ENCODE assay signal across 8 mouse cellular contexts in the genomic region with DNA sequence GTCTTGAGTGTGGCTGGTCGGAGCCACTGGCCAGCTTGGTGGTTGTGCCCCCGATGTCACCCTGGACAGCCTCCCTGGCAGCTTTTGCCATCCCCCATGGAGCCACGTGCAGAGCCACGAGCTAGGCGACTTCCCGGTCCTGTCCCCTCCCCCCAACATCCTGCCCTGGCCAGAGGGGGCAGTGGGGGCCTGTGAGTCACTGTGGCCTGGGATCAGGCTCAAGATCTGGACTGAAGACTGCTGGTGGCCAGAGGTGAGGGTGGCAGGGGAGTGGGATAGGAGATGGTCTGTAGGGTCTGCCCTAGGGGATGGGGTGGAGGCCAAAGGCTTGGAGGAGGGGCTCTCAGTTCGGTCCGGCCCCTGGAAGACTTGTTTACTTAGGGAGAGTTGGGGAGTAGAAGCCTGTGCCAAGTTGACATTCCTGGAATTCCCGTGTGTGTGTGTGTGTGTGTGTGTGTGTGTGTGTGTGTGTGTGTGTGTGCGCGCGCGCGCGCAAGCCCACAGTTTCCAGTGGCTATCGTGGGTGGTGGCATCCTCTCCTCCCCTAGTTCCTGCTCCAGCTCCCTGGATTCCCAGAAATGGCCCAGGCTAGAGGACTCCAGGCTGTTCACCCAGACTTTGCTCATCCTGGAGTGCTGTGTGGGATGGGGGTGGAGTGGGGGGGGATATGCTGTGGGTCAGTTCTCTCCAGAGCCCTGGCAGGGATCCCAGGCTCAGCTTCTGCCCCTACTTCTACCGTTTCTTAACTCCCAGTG. TPM values are rescaled to one million over a fixed set of nuclear protein-coding genes. Genes with fewer than 3 reads are reported as not detected.
DNase-seq lines count a peak whose midpoint lies in the region; ATAC-seq lines count a peak whose summit lies in the region.

No protein-coding gene starts in this region.

- peak; percentile 68 for DNase-seq in layer of hippocampus, adult 9-11 months
- no peak for DNase-seq in layer of hippocampus, adult 9-10 months (ENCODE audit: low spot score)
- peak; percentile 95 for DNase-seq in adrenal gland, adult 2 months
- DNase-seq in liver = peak; percentile 70
- peak; percentile 83 for DNase-seq in urinary bladder, postnatal 25 days (ENCODE audit: low spot score)

- peaks cover 3% of the 10 kb centered on the region for H3K36me3 ChIP-seq in forebrain, embryonic 16.5 days (ENCODE audit: control insufficient read depth, insufficient read depth)
- H3K36me3 ChIP-seq in hindbrain, embryonic 12.5 days = peaks cover 13% of the 10 kb centered on the region
- peaks cover 6% of the 10 kb centered on the region for H3K36me3 ChIP-seq in midbrain, embryonic 15.5 days (replicated peaks)

- peak overlapping the region; percentile 54; the same call in 1 of the 2 replicates for H3K27ac ChIP-seq in forebrain, embryonic 16.5 days (ENCODE audit: low read length)
- H3K27ac ChIP-seq in hindbrain, embryonic 12.5 days = peak overlapping the region; percentile 30
- peak overlapping the region; percentile 57; the same call in 1 of the 2 replicates for H3K27ac ChIP-seq in midbrain, embryonic 15.5 days

- H3K4me2 ChIP-seq in forebrain, embryonic 16.5 days (ENCODE audit: low read length) = peak overlapping the region; percentile 80
- H3K4me2 ChIP-seq in hindbrain, embryonic 12.5 days (replicated peaks) = peak overlapping the region; percentile 84
- peak overlapping the region; percentile 81 for H3K4me2 ChIP-seq in midbrain, embryonic 15.5 days

- H3K4me3 ChIP-seq in forebrain, embryonic 16.5 days (replicated peaks; ENCODE audit: low read length) = no peak overlapping the region; the same call in 1 of the 2 replicates
- peak overlapping the region; percentile 55 for H3K4me3 ChIP-seq in hindbrain, embryonic 12.5 days
- peak overlapping the region; percentile 78 for H3K4me3 ChIP-seq in midbrain, embryonic 15.5 days

- H3K9ac ChIP-seq in forebrain, embryonic 16.5 days (replicated peaks; ENCODE audit: low read depth, low read length) = no peak overlapping the region
- no peak overlapping the region; the same call in 1 of the 2 replicates for H3K9ac ChIP-seq in hindbrain, embryonic 12.5 days
- H3K9ac ChIP-seq in midbrain, embryonic 15.5 days = no peak overlapping the region

- WGBS in forebrain, embryonic 16.5 days = 10% methylated on average over 13 of the region's 17 CpGs
- 5% methylated on average over 16 of the region's 17 CpGs for WGBS in hindbrain, embryonic 12.5 days
- WGBS in midbrain, embryonic 15.5 days = 7% methylated on average over 17 of the region's 17 CpGs

- peaks cover 31% of the 10 kb centered on the region for H3K4me1 ChIP-seq in forebrain, embryonic 16.5 days (replicated peaks; ENCODE audit: control insufficient read depth, insufficient read depth, low read length)
- peaks cover 39% of the 10 kb centered on the region for H3K4me1 ChIP-seq in hindbrain, embryonic 12.5 days
- H3K4me1 ChIP-seq in midbrain, embryonic 15.5 days = peaks cover 32% of the 10 kb centered on the region

- no peak for ATAC-seq in forebrain, embryonic 16.5 days
- no peak for ATAC-seq in hindbrain, embryonic 12.5 days (ENCODE audit: low FRiP score)
- no peak for ATAC-seq in midbrain, embryonic 15.5 days (replicated peaks)

- peaks cover 10% of the 10 kb centered on the region for H3K27me3 ChIP-seq in forebrain, embryonic 16.5 days (replicated peaks; ENCODE audit: control insufficient read depth, insufficient read depth, low read length)
- peaks cover 30% of the 10 kb centered on the region for H3K27me3 ChIP-seq in hindbrain, embryonic 12.5 days
- H3K27me3 ChIP-seq in midbrain, embryonic 15.5 days (replicated peaks) = peaks cover 12% of the 10 kb centered on the region

- H3K9me3 ChIP-seq in forebrain, embryonic 16.5 days (ENCODE audit: control insufficient read depth, low read length) = no peaks in the 10 kb centered on the region
- no peaks in the 10 kb centered on the region for H3K9me3 ChIP-seq in hindbrain, embryonic 12.5 days (replicated peaks)
- no peaks in the 10 kb centered on the region for H3K9me3 ChIP-seq in midbrain, embryonic 15.5 days

RNA-seq across cellular contexts. Expression of a gene that starts 1.4 kb away (rescaled TPM):
- total RNA-seq in adrenal gland, adult 2 months (2021) = 100 to 1,000 TPM in 1 of 2 experiments, 10 to 100 TPM in 1; 47.8 to 125 TPM
- polyA plus RNA-seq in adrenal gland, adult 2 months (2012; rRNA removed) = 227 and 256 TPM in 2 replicates
- 29.8 and 31.8 TPM in 2 replicates for polyA plus RNA-seq in forebrain, embryonic 16.5 days (2015; fragmentation: Nextera tagmentation; extraction: Ambion mirVana)
- 30.1 and 31.1 TPM in 2 replicates for polyA plus RNA-seq in hindbrain, embryonic 12.5 days (2016; fragmentation: Nextera tagmentation; extraction: Ambion mirVana)
- polyA plus RNA-seq in midbrain, embryonic 15.5 days (2015; fragmentation: Nextera tagmentation; extraction: Ambion mirVana) = 49.1 and 55.3 TPM in 2 replicates

RNA-seq across cellular contexts. Expression of a gene that starts 1.5 kb away (rescaled TPM):
- total RNA-seq in adrenal gland, adult 2 months (2021) = 100 to 1,000 TPM in 1 of 2 experiments, 10 to 100 TPM in 1; 84.4 to 140 TPM
- 68.5 and 71.0 TPM in 2 replicates for polyA plus RNA-seq in adrenal gland, adult 2 months (2012; rRNA removed)
- 60.7 and 61.9 TPM in 2 replicates for polyA plus RNA-seq in forebrain, embryonic 16.5 days (2015; fragmentation: Nextera tagmentation; extraction: Ambion mirVana)
- 62.0 and 69.0 TPM in 2 replicates for polyA plus RNA-seq in hindbrain, embryonic 12.5 days (2016; fragmentation: Nextera tagmentation; extraction: Ambion mirVana)
- polyA plus RNA-seq in midbrain, embryonic 15.5 days (2015; fragmentation: Nextera tagmentation; extraction: Ambion mirVana) = 82.4 and 83.8 TPM in 2 replicates

RNA-seq across cellular contexts. Expression of a gene that starts 9.2 kb away (rescaled TPM):
- total RNA-seq in adrenal gland, adult 2 months (2021) = 100 to 1,000 TPM; 325 to 452 TPM
- polyA plus RNA-seq in adrenal gland, adult 2 months (2012; rRNA removed) = 899 and 918 TPM in 2 replicates
- 20.8 TPM in 2 replicates for polyA plus RNA-seq in forebrain, embryonic 16.5 days (2015; fragmentation: Nextera tagmentation; extraction: Ambion mirVana)
- polyA plus RNA-seq in hindbrain, embryonic 12.5 days (2016; fragmentation: Nextera tagmentation; extraction: Ambion mirVana) = 14.4 and 17.3 TPM in 2 replicates
- polyA plus RNA-seq in midbrain, embryonic 15.5 days (2015; fragmentation: Nextera tagmentation; extraction: Ambion mirVana) = 18.8 and 20.5 TPM in 2 replicates

RNA-seq across cellular contexts. Expression of a gene that starts 15.5 kb away (rescaled TPM):
- 10 to 100 TPM; 10.3 to 12.4 TPM for total RNA-seq in adrenal gland, adult 2 months (2021)
- polyA plus RNA-seq in adrenal gland, adult 2 months (2012; rRNA removed) = 42.0 and 54.5 TPM in 2 replicates
- 5.2 and 5.3 TPM in 2 replicates for polyA plus RNA-seq in forebrain, embryonic 16.5 days (2015; fragmentation: Nextera tagmentation; extraction: Ambion mirVana)
- polyA plus RNA-seq in hindbrain, embryonic 12.5 days (2016; fragmentation: Nextera tagmentation; extraction: Ambion mirVana) = 7.7 and 8.9 TPM in 2 replicates
- 7.6 and 8.7 TPM in 2 replicates for polyA plus RNA-seq in midbrain, embryonic 15.5 days (2015; fragmentation: Nextera tagmentation; extraction: Ambion mirVana)

RNA-seq across cellular contexts. Expression of a gene that starts 21.4 kb away (rescaled TPM):
- 1,000 to 10,000 TPM in 1 of 2 experiments, 100 to 1,000 TPM in 1; 905 to 1,265 TPM for total RNA-seq in adrenal gland, adult 2 months (2021)
- polyA plus RNA-seq in adrenal gland, adult 2 months (2012; rRNA removed) = 1,146 and 1,725 TPM in 2 replicates
- 20.5 and 23.2 TPM in 2 replicates for polyA plus RNA-seq in forebrain, embryonic 16.5 days (2015; fragmentation: Nextera tagmentation; extraction: Ambion mirVana)
- 16.2 and 19.1 TPM in 2 replicates for polyA plus RNA-seq in hindbrain, embryonic 12.5 days (2016; fragmentation: Nextera tagmentation; extraction: Ambion mirVana)
- polyA plus RNA-seq in midbrain, embryonic 15.5 days (2015; fragmentation: Nextera tagmentation; extraction: Ambion mirVana) = 17.7 and 20.1 TPM in 2 replicates

Comparison
In these comparisons a context has a peak if more than half of its experiments do, and no peak if none do; other contexts are left out.
1. RNA of a gene that starts 9.2 kb away (polyA plus RNA-seq): 899 to 918 TPM in adrenal gland, adult 2 months; 20.8 TPM in forebrain, embryonic 16.5 days, 18.8 to 20.5 TPM in midbrain, embryonic 15.5 days and 14.4 to 17.3 TPM in hindbrain, embryonic 12.5 days; every median in the first group is over 10 times any median in the second.
2. Peak in every context shown above with its lines, with median percentiles within 50 percentile points of each other: H3K27ac ChIP-seq and H3K4me2 ChIP-seq.